Mouse (Mus musculus) lung, adult 2 months (tissue): ENCODE data around the gene Epop.

ENCODE experiments used
- CTCF ChIP-seq: fragments of 200-500 bp; IDR thresholded peaks from 2 replicates; pipeline ENCODE4 v1.5.1; 2011; ENCODE audit warnings: mild to moderate bottlenecking, low read length, control low read depth; ENCODE audit not compliant: insufficient read depth
- POLR2A ChIP-seq: fragments of 200-500 bp; IDR thresholded peaks from 2 replicates; pipeline ENCODE4 v1.6.1; 2011; ENCODE audit warnings: low read depth, mild to moderate bottlenecking, control low read depth, low read length, borderline replicate concordance; ENCODE audit errors: extremely low read depth

DNA sequence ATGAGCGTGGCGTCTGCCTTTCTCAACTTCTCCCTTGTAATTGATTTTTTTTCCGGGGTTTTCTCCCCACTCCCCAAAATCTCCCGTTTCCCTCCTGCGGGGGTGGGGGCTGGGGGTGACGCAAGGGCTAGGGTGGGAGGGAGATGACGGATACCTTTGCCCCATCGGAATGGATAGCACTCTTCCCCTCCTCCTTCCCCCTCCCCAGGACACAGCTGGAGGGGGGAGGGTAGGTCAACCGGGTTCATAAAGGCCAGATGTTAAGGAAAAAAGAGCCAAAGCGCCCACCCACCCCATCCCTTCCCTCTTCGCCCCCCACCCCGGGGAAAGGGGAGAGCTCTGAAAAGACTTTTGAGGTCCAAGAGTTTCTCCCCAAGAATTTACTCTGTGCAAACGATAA is 3.1 kb downstream of the Epop start:
- no peak for TF ChIP-seq POLR2A
- no peak for TF ChIP-seq CTCF
